ENCODE assay signal across 8 mouse cellular contexts in the genomic region with DNA sequence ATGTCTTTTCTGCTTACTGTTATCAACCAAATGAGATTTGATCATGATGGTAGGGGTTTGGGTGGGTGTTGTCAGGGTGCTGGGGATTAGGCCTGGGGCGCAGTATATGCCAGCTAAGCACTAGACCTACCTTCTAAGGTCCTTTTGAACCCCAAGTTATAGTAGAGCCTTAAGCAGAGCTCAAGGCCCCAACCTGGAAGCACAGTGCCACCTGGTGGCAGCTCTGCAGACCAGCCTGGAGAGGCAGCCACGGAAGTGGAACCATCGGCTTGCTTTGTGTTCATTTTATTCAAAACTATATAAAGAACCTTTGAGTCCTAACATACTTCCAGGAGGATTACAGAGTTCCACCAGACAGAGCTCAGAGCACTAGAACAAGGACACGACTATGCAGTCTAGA. TPM values are rescaled to one million over a fixed set of nuclear protein-coding genes. Genes with fewer than 3 reads are reported as not detected.
DNase-seq lines count a peak whose midpoint lies in the region; ATAC-seq and TF ChIP-seq lines count a peak whose summit lies in the region.

No protein-coding gene starts in this region.

- 42% methylated on average over 4 of the region's 4 CpGs for WGBS in forebrain, embryonic 11.5 days
- 37% methylated on average over 4 of the region's 4 CpGs for WGBS in forebrain, embryonic 13.5 days
- WGBS in embryonic facial prominence, embryonic 11.5 days, result 46% methylated on average over 4 of the region's 4 CpGs
- 33% methylated on average over 4 of the region's 4 CpGs for WGBS in lung, postnatal 0 days

- no peaks in the 10 kb centered on the region for H3K9me3 ChIP-seq in forebrain, embryonic 11.5 days (ENCODE audit: control insufficient read depth, low read length)
- H3K9me3 ChIP-seq in forebrain, embryonic 13.5 days (replicated peaks), result no peaks in the 10 kb centered on the region
- no peaks in the 10 kb centered on the region for H3K9me3 ChIP-seq in embryonic facial prominence, embryonic 11.5 days (replicated peaks; ENCODE audit: control insufficient read depth, low read length)
- no peaks in the 10 kb centered on the region for H3K9me3 ChIP-seq in lung, postnatal 0 days (ENCODE audit: low read length)

- H3K4me1 ChIP-seq in forebrain, embryonic 11.5 days (replicated peaks; ENCODE audit: control insufficient read depth, insufficient read depth, low read length), result no peaks in the 10 kb centered on the region
- H3K4me1 ChIP-seq in forebrain, embryonic 13.5 days, result no peaks in the 10 kb centered on the region
- H3K4me1 ChIP-seq in embryonic facial prominence, embryonic 11.5 days (ENCODE audit: control insufficient read depth, insufficient read depth, low read length), result no peaks in the 10 kb centered on the region
- no peaks in the 10 kb centered on the region for H3K4me1 ChIP-seq in lung, postnatal 0 days (ENCODE audit: insufficient read depth, low read depth, low read length)

- TF ChIP-seq CTCF in lung, postnatal 0 days (IDR thresholded peaks at IDR 0.05), result peak; percentile 92

- DNase-seq in forebrain, embryonic 11.5 days (ENCODE audit: low spot score), result peak; percentile 63
- peak; percentile 75 for DNase-seq in 3T3-L1 (ENCODE audit: low read depth, low spot score)
- peak; percentile 74 for DNase-seq in embryonic facial prominence, embryonic 11.5 days (ENCODE audit: low spot score)
- peak; percentile 77 for DNase-seq in kidney, postnatal 10 days
- DNase-seq in lung, postnatal 0 days (ENCODE audit: low spot score), result peak; percentile 72
- DNase-seq in spleen, postnatal 14 days (ENCODE audit: low spot score in 2 of 2), result peak; percentile 29 to 67

- H3K4me3 ChIP-seq in forebrain, embryonic 11.5 days (ENCODE audit: low read depth, low read length), result no peak overlapping the region
- H3K4me3 ChIP-seq in forebrain, embryonic 13.5 days, result no peak overlapping the region
- no peak overlapping the region for H3K4me3 ChIP-seq in embryonic facial prominence, embryonic 11.5 days (ENCODE audit: low read depth, low read length)
- H3K4me3 ChIP-seq in lung, postnatal 0 days (ENCODE audit: low read depth, low read length), result no peak overlapping the region

- no peak overlapping the region for H3K4me2 ChIP-seq in forebrain, embryonic 11.5 days (ENCODE audit: low read depth, low read length, severe bottlenecking)
- no peak overlapping the region for H3K4me2 ChIP-seq in forebrain, embryonic 13.5 days
- no peak overlapping the region for H3K4me2 ChIP-seq in embryonic facial prominence, embryonic 11.5 days (ENCODE audit: low read depth, low read length)
- no peak overlapping the region for H3K4me2 ChIP-seq in lung, postnatal 0 days (replicated peaks; ENCODE audit: low read depth, low read length)

- no peak overlapping the region for H3K27ac ChIP-seq in forebrain, embryonic 11.5 days (ENCODE audit: low read depth, low read length)
- no peak overlapping the region for H3K27ac ChIP-seq in forebrain, embryonic 13.5 days
- H3K27ac ChIP-seq in embryonic facial prominence, embryonic 11.5 days (replicated peaks; ENCODE audit: low read depth, low read length), result no peak overlapping the region
- H3K27ac ChIP-seq in lung, postnatal 0 days (ENCODE audit: low read length), result no peak overlapping the region

- no peak overlapping the region for H3K9ac ChIP-seq in forebrain, embryonic 11.5 days (ENCODE audit: low read length)
- H3K9ac ChIP-seq in forebrain, embryonic 13.5 days, result no peak overlapping the region
- no peak overlapping the region for H3K9ac ChIP-seq in embryonic facial prominence, embryonic 11.5 days (replicated peaks; ENCODE audit: low read length)
- H3K9ac ChIP-seq in lung, postnatal 0 days (replicated peaks; ENCODE audit: low read depth), result no peak overlapping the region

- no peak for TF ChIP-seq EP300 in lung, postnatal 0 days (IDR thresholded peaks at IDR 0.05)

- no peaks in the 10 kb centered on the region for H3K36me3 ChIP-seq in forebrain, embryonic 11.5 days (ENCODE audit: control insufficient read depth, insufficient read depth, low read length)
- H3K36me3 ChIP-seq in forebrain, embryonic 13.5 days (ENCODE audit: poor library complexity, severe bottlenecking), result peaks cover 21% of the 10 kb centered on the region
- no peaks in the 10 kb centered on the region for H3K36me3 ChIP-seq in embryonic facial prominence, embryonic 11.5 days (replicated peaks; ENCODE audit: control insufficient read depth, insufficient read depth, low read depth, low read length)
- no peaks in the 10 kb centered on the region for H3K36me3 ChIP-seq in lung, postnatal 0 days (ENCODE audit: insufficient read depth, low read length)

- H3K27me3 ChIP-seq in forebrain, embryonic 11.5 days (ENCODE audit: control insufficient read depth, insufficient read depth, low read length), result no peaks in the 10 kb centered on the region
- no peaks in the 10 kb centered on the region for H3K27me3 ChIP-seq in forebrain, embryonic 13.5 days
- H3K27me3 ChIP-seq in embryonic facial prominence, embryonic 11.5 days (ENCODE audit: control insufficient read depth, insufficient read depth, low read length), result no peaks in the 10 kb centered on the region
- no peaks in the 10 kb centered on the region for H3K27me3 ChIP-seq in lung, postnatal 0 days (replicated peaks; ENCODE audit: insufficient read depth, low read length)

- ATAC-seq in forebrain, embryonic 11.5 days (replicated peaks; ENCODE audit: low FRiP score), result no peak
- no peak for ATAC-seq in forebrain, embryonic 13.5 days
- ATAC-seq in activated CD4-positive, CD25-positive, alpha-beta regulatory T cell, adult 4 months, result peak; percentile 71
- no peak for ATAC-seq in embryonic facial prominence, embryonic 11.5 days (replicated peaks; ENCODE audit: insufficient number of reproducible peaks, low FRiP score, low TSS enrichment, low read depth)
- peak; percentile 60; the same call in 1 of the 2 replicates for ATAC-seq in lung, postnatal 0 days

RNA-seq across cellular contexts. Expression of a gene that starts 13.6 kb away (rescaled TPM):
- 0.20 and 0.43 TPM in 2 replicates for polyA plus RNA-seq in forebrain, embryonic 11.5 days (2014; fragmentation: Nextera tagmentation; extraction: Ambion mirVana)
- polyA plus RNA-seq in forebrain, embryonic 13.5 days (2015; fragmentation: Nextera tagmentation; extraction: Ambion mirVana), result 0.64 and 0.79 TPM in 2 replicates
- 10 to 100 TPM; 22.3 to 52.3 TPM for polyA plus RNA-seq in activated CD4-positive, CD25-positive, alpha-beta regulatory T cell, adult 4 months (2017; shearing (Covaris generic))
- polyA plus RNA-seq in embryonic facial prominence, embryonic 11.5 days (2014; fragmentation: Nextera tagmentation; extraction: Ambion mirVana), result 0.72 and 1.3 TPM in 2 replicates
- polyA plus RNA-seq in lung, postnatal 0 days (2015; fragmentation: Nextera tagmentation; extraction: Ambion mirVana), result 0.90 and 1.5 TPM in 2 replicates

RNA-seq across cellular contexts. Expression of a gene that starts 22.0 kb away (rescaled TPM):
- 12.7 and 14.1 TPM in 2 replicates for polyA plus RNA-seq in forebrain, embryonic 11.5 days (2014; fragmentation: Nextera tagmentation; extraction: Ambion mirVana)
- polyA plus RNA-seq in forebrain, embryonic 13.5 days (2015; fragmentation: Nextera tagmentation; extraction: Ambion mirVana), result 14.8 and 20.9 TPM in 2 replicates
- 10 to 100 TPM; 14.6 to 23.0 TPM for polyA plus RNA-seq in activated CD4-positive, CD25-positive, alpha-beta regulatory T cell, adult 4 months (2017; shearing (Covaris generic))
- 8.5 and 10.7 TPM in 2 replicates for polyA plus RNA-seq in embryonic facial prominence, embryonic 11.5 days (2014; fragmentation: Nextera tagmentation; extraction: Ambion mirVana)
- polyA plus RNA-seq in lung, postnatal 0 days (2015; fragmentation: Nextera tagmentation; extraction: Ambion mirVana), result 12.6 and 12.7 TPM in 2 replicates

RNA-seq across cellular contexts. Expression of a gene that starts 58.5 kb away (rescaled TPM):
- polyA plus RNA-seq in forebrain, embryonic 11.5 days (2014; fragmentation: Nextera tagmentation; extraction: Ambion mirVana), result 212 and 241 TPM in 2 replicates
- 250 and 261 TPM in 2 replicates for polyA plus RNA-seq in forebrain, embryonic 13.5 days (2015; fragmentation: Nextera tagmentation; extraction: Ambion mirVana)
- polyA plus RNA-seq in activated CD4-positive, CD25-positive, alpha-beta regulatory T cell, adult 4 months (2017; shearing (Covaris generic)), result 100 to 1,000 TPM; 205 to 216 TPM
- 245 and 269 TPM in 2 replicates for polyA plus RNA-seq in embryonic facial prominence, embryonic 11.5 days (2014; fragmentation: Nextera tagmentation; extraction: Ambion mirVana)
- polyA plus RNA-seq in lung, postnatal 0 days (2015; fragmentation: Nextera tagmentation; extraction: Ambion mirVana), result 108 and 116 TPM in 2 replicates

Comparison
In these comparisons a context has a peak if more than half of its experiments do, and no peak if none do; other contexts are left out.
1. ATAC-seq: peak in activated CD4-positive, CD25-positive, alpha-beta regulatory T cell, adult 4 months (single experiment) and lung, postnatal 0 days (single experiment); none in forebrain, embryonic 11.5 days (single experiment), forebrain, embryonic 13.5 days (single experiment) and embryonic facial prominence, embryonic 11.5 days (single experiment).
2. Peak in every context shown above with its lines, with median percentiles within 50 percentile points of each other: DNase-seq.